Mouse (Mus musculus): Measurements from ENCODE around the gene Tcl1b1.
"Not testable (repeated sequence)": the region's sequence is repeated elsewhere in the genome, so short reads cannot be mapped to it uniquely, and the experiment has no call there.

Tcl1b1 gene

DNA sequence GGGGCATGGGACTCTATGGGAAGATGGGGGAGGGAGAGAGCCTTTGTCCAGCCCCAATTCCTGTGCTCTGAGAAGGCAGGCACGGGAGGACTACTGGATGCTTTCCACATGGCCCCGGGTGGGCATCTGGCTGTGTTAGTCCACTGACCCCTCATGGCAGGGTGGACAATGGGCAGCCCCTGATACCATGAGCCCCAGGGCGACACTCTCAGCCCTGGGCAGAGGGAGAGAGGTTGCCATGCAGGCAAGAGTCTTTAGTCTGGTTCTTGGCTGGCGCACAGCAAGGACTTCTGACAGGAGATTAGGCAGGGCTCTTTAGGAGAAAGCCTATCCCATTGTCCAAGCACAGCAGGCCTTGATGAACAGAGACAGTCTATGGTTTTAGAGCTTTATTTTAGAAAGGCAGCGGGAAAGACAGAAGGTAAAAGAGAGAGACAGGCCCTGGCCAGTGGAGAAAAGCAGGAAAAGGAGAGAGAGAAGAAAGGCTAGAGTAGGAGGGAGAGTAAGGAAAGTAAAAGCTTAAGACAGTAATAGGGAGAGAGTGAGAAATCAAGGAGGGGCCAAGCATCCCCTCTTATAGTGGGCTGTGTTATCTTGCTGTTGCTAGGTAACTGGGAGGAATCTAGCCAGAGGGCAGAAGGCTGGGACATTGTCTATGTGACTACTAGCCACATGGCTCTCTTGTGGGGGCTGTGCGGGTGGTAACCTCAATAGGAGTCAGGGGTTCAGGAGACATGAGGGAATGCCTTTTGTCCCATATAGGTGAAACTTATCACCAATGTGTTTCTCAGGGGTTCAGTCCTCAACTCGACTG lies 40.4 kb downstream of the Tcl1b1 start:
- DNase-seq (ENCODE audit: low spot score) = peak; percentile 28

DNA sequence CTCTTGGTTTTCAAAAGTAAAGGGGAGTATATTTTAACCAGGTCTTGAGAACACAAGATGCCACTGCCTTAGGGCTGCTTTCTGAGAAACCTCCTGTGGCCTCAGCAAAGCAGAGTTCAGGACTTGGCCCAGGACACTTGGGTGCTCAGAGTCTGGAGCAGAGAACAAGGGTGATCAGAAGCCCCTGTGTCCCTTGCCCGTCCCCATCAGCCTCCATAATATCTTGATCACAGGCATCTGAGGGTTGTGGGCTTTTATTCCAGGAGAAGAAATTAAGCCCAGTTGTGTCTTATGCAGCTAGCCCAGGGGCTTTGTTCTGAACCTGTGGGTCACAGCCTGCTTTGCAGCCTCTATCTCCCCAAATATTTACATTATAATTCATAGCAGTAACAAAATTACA lies 42.2 kb downstream of the Tcl1b1 start, which contains the start of gene Tcl1b4:
TSS of gene Tcl1b4 (plus strand) at position 301 of the 400 bp plus-strand sequence.
- not testable (repeated sequence) for DNase-seq (ENCODE audit: low spot score)

DNA sequence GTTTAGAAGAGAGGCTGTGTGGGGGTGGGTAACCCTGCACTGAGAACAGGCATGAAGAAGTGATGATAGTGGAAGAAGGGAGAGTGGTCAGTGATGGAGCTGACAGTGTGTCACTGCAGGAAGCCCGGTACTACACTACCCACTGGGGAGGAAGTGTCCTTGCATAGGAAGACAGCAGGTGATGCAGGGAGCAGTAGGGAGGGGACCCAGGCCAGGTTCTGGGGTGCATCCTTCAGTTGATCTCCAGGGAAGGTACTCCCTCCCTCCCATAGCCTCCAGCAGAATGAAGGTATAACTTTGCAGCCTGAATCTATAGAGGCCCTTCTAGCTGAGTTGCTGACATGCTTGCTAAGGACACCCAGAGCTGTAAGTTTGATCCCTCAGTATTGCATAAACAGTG lies 47.6 kb downstream of the Tcl1b1 start:
- no peak for DNase-seq (ENCODE audit: low spot score)

DNA sequence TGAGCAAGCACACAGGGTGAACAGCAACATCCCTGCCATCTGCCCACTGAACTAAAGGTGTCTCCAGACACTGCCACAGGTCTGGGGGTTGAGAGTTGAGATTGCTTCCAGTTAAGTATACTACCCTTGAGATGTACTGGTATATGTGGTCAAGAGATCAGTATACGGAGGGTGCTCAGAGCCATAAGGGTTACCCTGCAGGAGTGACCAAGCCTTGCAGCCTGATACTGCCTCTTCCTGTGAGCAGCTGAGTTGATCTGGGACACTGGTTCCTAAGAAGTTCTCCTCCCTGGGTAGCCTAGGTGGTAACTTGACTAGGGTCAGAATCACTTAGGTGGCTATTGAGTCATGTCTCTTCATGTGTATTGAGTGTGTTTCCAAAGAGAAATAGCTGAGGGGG lies 49.0 kb downstream of the Tcl1b1 start:
- DNase-seq (ENCODE audit: low spot score) = no peak

DNA sequence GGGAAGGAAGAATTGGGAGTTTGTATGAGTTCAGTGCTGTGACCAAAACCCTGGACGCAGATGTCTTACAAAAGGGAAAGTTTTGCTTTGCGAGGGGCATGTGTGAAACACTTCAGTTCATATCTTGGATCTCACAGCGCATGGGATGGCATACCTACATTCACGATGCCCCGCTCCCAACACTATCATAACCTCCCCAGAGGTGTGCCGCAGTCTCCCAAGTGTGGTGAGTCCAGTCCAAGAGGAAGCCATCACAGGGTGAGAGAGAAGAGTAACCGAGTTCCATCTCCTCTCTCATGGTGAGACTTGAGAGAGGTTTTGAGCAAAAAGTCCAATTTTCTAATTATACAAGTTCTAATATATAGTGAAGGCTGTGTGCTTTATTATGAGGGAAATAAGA lies 49.7 kb downstream of the Tcl1b1 start:
- no peak for DNase-seq (ENCODE audit: low spot score)

Measured in embryo, embryonic 10.5 days (tissue).